Mouse (Mus musculus): ENCODE measurements around the gene Rgs7bp. TPM values are rescaled to one million over a fixed set of nuclear protein-coding genes. Genes with fewer than 3 reads are reported as not detected.

The Rgs7bp gene
- total and polyA plus RNA-seq, 2 experiments from 2014 or later: 7.2 to 16.8 TPM

- H3K4me2 ChIP-seq (ENCODE audit: low read depth, low read length, poor library complexity, severe bottlenecking): no peak overlapping the region
- ATAC-seq (ENCODE audit: low FRiP score): no peak
- DNase-seq (ENCODE audit: low spot score): no peak
- no peak overlapping the region for H3K27ac ChIP-seq (ENCODE audit: low read depth, low read length)
- no peak for TF ChIP-seq CTCF (IDR thresholded peaks at IDR 0.05)
- 76% methylated on average over 10 of the region's 10 CpGs for WGBS
- no peak overlapping the region for H3K9ac ChIP-seq (replicated peaks; ENCODE audit: low read length, poor library complexity, severe bottlenecking)
- H3K27me3 ChIP-seq (ENCODE audit: insufficient read depth, low read length): no peaks in the 10 kb centered on the region
- H3K4me3 ChIP-seq (ENCODE audit: low read depth, low read length): no peak overlapping the region
- no peaks in the 10 kb centered on the region for H3K4me1 ChIP-seq (ENCODE audit: insufficient read depth, low read length)
- H3K9me3 ChIP-seq (ENCODE audit: low read length): no peaks in the 10 kb centered on the region
- H3K36me3 ChIP-seq (ENCODE audit: insufficient read depth, low read length): no peaks in the 10 kb centered on the region
These were observed 71.9 kb downstream of the Rgs7bp start for GRCm38 (mm10) chr13:104982781-104983353.

GRCm38 (mm10) chr13:104978176-104978575, 76.6 kb downstream of the Rgs7bp start:
- DNase-seq (ENCODE audit: low spot score) (no peak), ATAC-seq (ENCODE audit: low FRiP score) (no peak)
- Histone ChIP-seq H3K27ac (ENCODE audit: low read depth, low read length) (no peak overlapping the region), H3K27me3 (ENCODE audit: insufficient read depth, low read length) (no peaks in the 10 kb centered on the region), H3K4me2 (ENCODE audit: low read depth, low read length, poor library complexity, severe bottlenecking) (no peak overlapping the region), H3K9ac (replicated peaks; ENCODE audit: low read length, poor library complexity, severe bottlenecking) (no peak overlapping the region), H3K36me3 (ENCODE audit: insufficient read depth, low read length) (no peaks in the 10 kb centered on the region), H3K4me3 (ENCODE audit: low read depth, low read length) (no peak overlapping the region), H3K4me1 (ENCODE audit: insufficient read depth, low read length) (no peaks in the 10 kb centered on the region), H3K9me3 (ENCODE audit: low read length) (no peaks in the 10 kb centered on the region)
- 92% methylated on average over 1 of the region's 1 CpGs for WGBS
- TF ChIP-seq CTCF (IDR thresholded peaks at IDR 0.05): no peak

- H3K27ac ChIP-seq (ENCODE audit: low read depth, low read length): no peak overlapping the region
- no peak overlapping the region for H3K4me3 ChIP-seq (ENCODE audit: low read depth, low read length)
- no peak overlapping the region for H3K9ac ChIP-seq (replicated peaks; ENCODE audit: low read length, poor library complexity, severe bottlenecking)
- no peak for TF ChIP-seq CTCF (IDR thresholded peaks at IDR 0.05)
- 63% methylated on average over 2 of the region's 2 CpGs for WGBS
- DNase-seq (ENCODE audit: low spot score): no peak
- H3K4me1 ChIP-seq (ENCODE audit: insufficient read depth, low read length): no peaks in the 10 kb centered on the region
- no peaks in the 10 kb centered on the region for H3K9me3 ChIP-seq (ENCODE audit: low read length)
- no peak for ATAC-seq (ENCODE audit: low FRiP score)
- H3K4me2 ChIP-seq (ENCODE audit: low read depth, low read length, poor library complexity, severe bottlenecking): no peak overlapping the region
- peaks cover 2% of the 10 kb centered on the region; the same call in 1 of the 2 replicates for H3K36me3 ChIP-seq (ENCODE audit: insufficient read depth, low read length)
- no peaks in the 10 kb centered on the region for H3K27me3 ChIP-seq (ENCODE audit: insufficient read depth, low read length)
These were observed 87.2 kb downstream of the Rgs7bp start for GRCm38 (mm10) chr13:104967486-104967885.

GRCm38 (mm10) chr13:104963716-104964115, 91.0 kb downstream of the Rgs7bp start:
- Histone ChIP-seq H3K4me1 (ENCODE audit: insufficient read depth, low read length) (no peaks in the 10 kb centered on the region), H3K9ac (replicated peaks; ENCODE audit: low read length, poor library complexity, severe bottlenecking) (no peak overlapping the region), H3K27ac (ENCODE audit: low read depth, low read length) (no peak overlapping the region), H3K27me3 (ENCODE audit: insufficient read depth, low read length) (no peaks in the 10 kb centered on the region), H3K4me3 (ENCODE audit: low read depth, low read length) (no peak overlapping the region), H3K9me3 (ENCODE audit: low read length) (no peaks in the 10 kb centered on the region), H3K36me3 (ENCODE audit: insufficient read depth, low read length) (peaks cover 2% of the 10 kb centered on the region; the same call in 1 of the 2 replicates), H3K4me2 (ENCODE audit: low read depth, low read length, poor library complexity, severe bottlenecking) (no peak overlapping the region)
- 82% methylated on average over 4 of the region's 4 CpGs for WGBS
- DNase-seq (ENCODE audit: low spot score) (no peak), ATAC-seq (ENCODE audit: low FRiP score) (no peak)
- no peak for TF ChIP-seq CTCF (IDR thresholded peaks at IDR 0.05)

- TF ChIP-seq CTCF (IDR thresholded peaks at IDR 0.05): no peak
- DNase-seq (ENCODE audit: low spot score) (peak; percentile 65), ATAC-seq (ENCODE audit: low FRiP score) (peak; percentile 62; the same call in 1 of the 2 replicates)
- Histone ChIP-seq H3K9ac (replicated peaks; ENCODE audit: low read length, poor library complexity, severe bottlenecking) (no peak overlapping the region), H3K4me1 (ENCODE audit: insufficient read depth, low read length) (no peaks in the 10 kb centered on the region), H3K4me3 (ENCODE audit: low read depth, low read length) (no peak overlapping the region), H3K4me2 (ENCODE audit: low read depth, low read length, poor library complexity, severe bottlenecking) (no peak overlapping the region), H3K9me3 (ENCODE audit: low read length) (no peaks in the 10 kb centered on the region), H3K36me3 (ENCODE audit: insufficient read depth, low read length) (peaks cover 2% of the 10 kb centered on the region; the same call in 1 of the 2 replicates), H3K27me3 (ENCODE audit: insufficient read depth, low read length) (no peaks in the 10 kb centered on the region), H3K27ac (ENCODE audit: low read depth, low read length) (no peak overlapping the region)
- 64% methylated on average over 11 of the region's 11 CpGs for WGBS
These were observed 91.9 kb downstream of the Rgs7bp start for GRCm38 (mm10) chr13:104962716-104963411.

- H3K4me3 ChIP-seq (ENCODE audit: low read depth, low read length): no peak overlapping the region
- DNase-seq (ENCODE audit: low spot score): no peak
- no peak overlapping the region for H3K27ac ChIP-seq (ENCODE audit: low read depth, low read length)
- WGBS: 88% methylated on average over 7 of the region's 7 CpGs
- H3K36me3 ChIP-seq (ENCODE audit: insufficient read depth, low read length): 0 out of 2 replicates have a peak, but pooled peaks cover 2% of the 10 kb centered on the region
- no peak overlapping the region for H3K4me2 ChIP-seq (ENCODE audit: low read depth, low read length, poor library complexity, severe bottlenecking)
- H3K4me1 ChIP-seq (ENCODE audit: insufficient read depth, low read length): no peaks in the 10 kb centered on the region
- no peaks in the 10 kb centered on the region for H3K27me3 ChIP-seq (ENCODE audit: insufficient read depth, low read length)
- ATAC-seq (ENCODE audit: low FRiP score): no peak
- no peak overlapping the region for H3K9ac ChIP-seq (replicated peaks; ENCODE audit: low read length, poor library complexity, severe bottlenecking)
- no peaks in the 10 kb centered on the region for H3K9me3 ChIP-seq (ENCODE audit: low read length)
- TF ChIP-seq CTCF (IDR thresholded peaks at IDR 0.05): no peak
These were observed 92.6 kb downstream of the Rgs7bp start for GRCm38 (mm10) chr13:104962166-104962565.
